Mouse (Mus musculus): ENCODE results near the gene Pak1.

Gene Pak1

DNA sequence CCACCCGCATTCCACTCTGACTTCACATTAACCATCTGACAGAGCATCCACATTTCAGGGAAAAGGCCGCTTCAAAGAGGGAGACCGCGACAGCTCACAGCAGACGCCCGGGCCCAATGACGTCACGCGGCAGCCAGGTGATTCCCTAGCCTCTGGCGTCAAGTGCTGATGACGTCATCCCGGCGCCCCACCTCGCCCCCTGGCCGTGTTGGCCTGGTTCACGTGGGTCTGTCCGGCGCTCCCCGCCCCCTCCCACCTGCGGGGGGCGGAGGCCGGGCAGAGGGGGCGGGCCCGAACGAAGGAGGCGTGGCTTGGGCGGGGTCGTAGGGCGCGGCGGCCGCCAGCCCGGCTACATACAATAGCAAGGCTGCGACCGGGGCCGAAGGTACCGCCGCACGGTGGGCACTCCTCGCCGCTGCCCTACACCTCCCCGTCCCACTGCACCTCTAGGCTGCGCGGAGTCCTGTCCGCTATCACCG is at the start of gene Pak1:
TSS of gene Pak1 (plus strand) at position 352 of the 479 bp plus-strand sequence.
- DNase-seq (ENCODE audit: low spot score in 2 of 2): peak; percentile 69 to 77

DNA sequence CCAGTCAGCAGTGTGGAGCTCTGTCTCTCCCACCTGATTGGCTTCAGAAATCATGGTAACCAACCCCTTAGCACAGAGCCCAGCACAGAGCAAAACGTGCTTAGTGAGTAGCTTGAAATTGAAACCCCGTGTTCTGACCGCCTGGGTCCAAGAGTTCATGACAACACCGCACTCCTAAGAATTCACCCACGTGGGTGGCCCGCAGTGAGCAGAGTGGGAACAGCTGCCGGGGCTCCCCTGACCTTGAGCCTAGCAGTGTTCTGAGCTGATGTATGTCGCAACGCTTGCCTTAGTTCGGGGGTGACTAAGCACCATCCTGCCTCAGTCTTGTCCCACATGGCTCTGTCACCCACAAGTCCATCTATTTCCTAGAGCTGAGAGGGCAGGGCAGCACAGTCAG is 47.4 kb upstream of the Pak1 start:
- no peak for DNase-seq (ENCODE audit: low spot score in 2 of 2)

DNA sequence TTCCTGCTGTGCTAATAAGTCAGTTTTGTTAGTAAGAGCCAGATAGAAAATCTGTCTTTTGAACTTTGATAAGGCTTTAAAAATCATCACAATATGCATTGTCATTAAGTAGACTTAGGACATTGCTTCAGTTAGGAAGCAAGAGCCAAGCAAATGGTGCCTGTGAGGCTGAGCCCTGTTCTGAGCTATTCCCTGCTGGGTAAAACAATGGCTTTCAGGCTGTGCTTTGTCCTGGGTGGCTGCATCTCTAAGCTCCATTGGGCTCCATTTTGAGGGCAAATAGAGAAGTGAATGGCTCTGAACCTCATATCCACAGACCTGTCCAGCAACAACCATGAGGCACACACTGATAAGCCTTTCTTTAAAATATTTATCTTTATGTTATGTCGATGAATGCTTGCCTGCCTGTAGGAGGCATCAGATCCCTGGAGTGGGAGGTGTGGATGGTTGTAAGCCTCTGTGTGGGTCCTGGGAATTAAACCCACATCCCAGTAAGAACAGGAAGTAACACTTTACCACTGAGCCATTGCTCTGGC is 46.5 kb upstream of the Pak1 start:
- DNase-seq (ENCODE audit: low spot score in 2 of 2): no peak

GRCm38 (mm10) chr7:97745299-97745698 is 43.0 kb upstream of the Pak1 start:
- DNase-seq (ENCODE audit: low spot score in 2 of 2): no peak

DNA sequence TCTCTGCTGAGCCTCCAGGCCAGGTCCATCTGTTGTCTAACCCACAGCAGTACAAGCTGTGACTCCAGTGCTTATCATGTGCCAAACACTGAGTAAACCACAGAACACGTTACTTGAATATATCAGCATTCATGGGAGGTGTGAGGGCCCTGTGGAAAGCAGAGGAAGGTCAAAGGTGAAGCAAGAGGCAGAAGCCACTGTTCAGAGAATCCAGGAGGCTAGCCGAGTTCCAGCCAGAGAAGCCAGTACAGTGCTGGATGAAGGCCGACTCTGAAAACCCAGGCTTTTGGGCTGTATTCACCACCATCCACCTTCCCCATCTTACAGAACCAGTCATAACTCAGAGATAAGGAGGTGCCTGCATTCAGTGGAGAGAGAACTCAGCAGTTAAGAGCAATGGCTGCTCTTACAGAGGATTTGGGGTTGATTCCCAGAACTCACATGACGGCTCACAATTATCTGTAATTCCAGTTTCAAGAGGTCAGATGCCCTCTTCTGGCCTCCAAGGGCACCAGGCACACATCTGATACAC is 41.1 kb upstream of the Pak1 start:
- no peak for DNase-seq (ENCODE audit: low spot score in 2 of 2)

- peak; percentile 79 to 87 for DNase-seq (ENCODE audit: low spot score in 2 of 2)
Observed at GRCm38 (mm10) chr7:97747787-97748497, 40.4 kb upstream of the Pak1 start.

DNA sequence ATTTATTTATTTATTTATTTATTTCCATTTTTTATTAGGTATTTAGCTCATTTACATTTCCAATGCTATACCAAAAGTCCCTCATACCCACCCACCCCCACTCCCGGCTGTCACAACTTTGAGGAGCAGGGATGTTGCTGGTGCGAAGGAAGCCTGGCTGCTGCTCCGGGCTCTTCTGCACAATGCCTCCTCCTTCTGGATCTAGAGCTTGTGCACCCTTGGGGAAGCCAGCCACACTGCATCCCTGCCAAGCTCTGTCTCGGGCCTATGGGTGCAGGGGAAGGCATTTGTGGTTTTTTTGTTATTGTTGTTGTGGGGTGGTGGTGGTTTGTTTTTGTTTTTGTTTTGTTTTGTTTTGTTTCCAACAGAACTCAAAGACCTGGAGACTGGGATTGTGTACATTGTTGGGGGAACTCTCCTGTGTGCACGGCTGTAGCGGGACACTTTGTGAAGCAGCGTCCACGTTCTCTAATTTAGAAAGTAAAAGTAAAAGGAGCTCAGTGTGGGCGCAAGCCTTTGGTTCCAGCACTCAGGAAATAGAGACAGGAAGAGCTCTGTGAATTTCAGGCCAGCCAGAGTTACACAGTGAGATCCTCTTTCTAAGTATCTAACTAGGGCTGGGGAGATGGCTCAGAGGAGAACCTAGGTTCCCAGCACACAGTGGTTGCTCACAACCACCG is 39.7 kb upstream of the Pak1 start:
- no peak for DNase-seq (ENCODE audit: low spot score in 2 of 2)

GRCm38 (mm10) chr7:97749207-97750190 is 38.8 kb upstream of the Pak1 start:
- no peak for DNase-seq (ENCODE audit: low spot score in 2 of 2)

GRCm38 (mm10) chr7:97756967-97757881 is 31.1 kb upstream of the Pak1 start:
- DNase-seq (ENCODE audit: low spot score in 2 of 2): no peak

DNA sequence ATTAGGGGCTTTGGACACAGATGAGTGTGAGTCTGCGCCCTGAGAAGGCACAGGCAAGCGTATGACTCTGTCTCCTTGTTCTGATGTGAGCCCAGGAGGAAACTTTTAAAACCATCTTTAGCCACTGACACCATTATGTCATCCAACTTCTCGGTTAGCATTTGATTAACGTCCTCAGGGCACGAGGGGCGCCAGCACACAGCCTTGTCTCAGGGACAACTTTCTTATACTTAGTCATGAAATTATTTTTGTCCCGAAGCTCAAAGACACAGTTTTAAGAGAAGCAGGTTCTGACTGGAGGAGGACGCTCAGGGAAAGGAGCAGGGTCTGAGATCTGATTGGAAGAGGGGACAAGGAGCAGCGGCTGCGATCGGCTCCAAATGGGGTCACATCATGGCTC is 23.8 kb upstream of the Pak1 start:
- no peak for DNase-seq (ENCODE audit: low spot score in 2 of 2)

DNA sequence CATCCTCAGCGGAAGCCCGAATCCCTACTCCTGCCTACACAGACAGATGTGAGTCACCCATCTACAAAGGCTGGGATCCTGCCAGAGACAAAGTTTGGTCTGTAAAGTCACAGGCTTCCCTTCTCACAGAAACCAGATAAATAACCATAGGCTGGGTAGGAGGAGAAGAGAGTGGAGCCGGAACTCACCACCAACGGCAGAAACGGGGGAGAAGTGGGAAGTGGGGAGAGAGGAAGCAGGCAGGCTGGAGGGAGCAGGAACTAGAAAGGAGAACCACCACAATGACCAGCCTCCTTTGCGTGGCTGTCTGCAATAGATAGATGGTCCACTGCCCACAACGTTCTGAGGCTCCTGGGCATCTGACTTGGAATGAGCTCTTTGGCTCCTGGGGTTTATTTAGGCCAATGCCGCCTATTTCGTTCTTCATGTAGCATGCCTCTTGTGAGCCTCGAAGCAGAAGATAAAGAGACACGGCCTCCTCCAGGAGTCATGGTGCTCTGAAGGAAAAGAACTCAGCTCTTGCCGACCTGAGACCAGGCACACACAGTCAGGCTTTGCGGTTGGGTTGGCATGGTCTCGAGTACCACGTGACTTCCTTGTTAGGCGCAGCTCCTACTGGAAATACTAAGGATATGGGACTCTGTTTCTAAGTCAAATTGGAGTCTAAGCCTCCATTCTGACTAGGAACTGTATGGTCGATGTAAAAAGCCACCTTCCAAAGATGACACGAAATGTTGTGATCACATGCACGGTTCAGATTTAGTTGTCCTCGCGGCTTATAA is 23.0 kb upstream of the Pak1 start:
- DNase-seq (ENCODE audit: low spot score in 2 of 2): no peak

GRCm38 (mm10) chr7:97765963-97766347 is 22.4 kb upstream of the Pak1 start:
- DNase-seq (ENCODE audit: low spot score in 2 of 2): no peak

DNA sequence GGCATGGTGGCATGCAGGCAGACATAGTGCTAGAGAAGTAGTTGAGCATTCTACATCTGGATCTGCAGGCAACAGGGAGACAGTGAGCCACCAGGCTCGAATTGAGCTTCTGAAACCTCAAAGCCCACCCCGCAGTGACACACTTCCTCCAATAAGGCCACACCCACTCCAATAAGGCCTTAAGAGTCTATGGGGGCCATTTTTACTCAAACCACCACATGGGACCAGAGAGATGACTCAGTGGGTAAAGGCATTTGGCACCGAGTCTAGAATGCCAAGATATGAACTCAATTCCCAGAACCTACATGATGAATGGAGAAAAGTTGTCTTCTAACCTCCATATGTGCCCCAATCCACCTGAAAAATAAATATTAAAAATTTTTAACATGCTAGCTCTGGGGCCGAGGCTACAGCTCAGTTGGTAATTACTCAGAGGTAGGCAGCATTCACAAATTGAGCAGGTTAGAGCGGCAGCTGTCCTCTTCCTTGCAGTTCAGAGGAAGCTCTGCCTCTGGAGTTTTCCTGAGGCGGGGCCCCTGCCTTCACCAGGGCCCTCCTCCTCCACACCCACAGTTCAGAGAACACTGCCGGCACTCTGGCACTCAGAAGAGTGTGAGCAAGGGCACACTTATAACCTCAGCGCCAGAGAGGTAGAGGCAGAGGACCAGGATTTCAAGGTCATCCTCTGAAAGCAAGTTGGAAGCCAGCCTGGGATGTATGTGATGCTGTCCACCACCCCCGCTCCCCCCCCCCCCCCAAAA is 21.8 kb upstream of the Pak1 start:
- no peak for DNase-seq (ENCODE audit: low spot score in 2 of 2)

- DNase-seq (ENCODE audit: low spot score in 2 of 2): peak in 1 of 2 experiments; percentile 22
Observed at GRCm38 (mm10) chr7:97767841-97768240, 20.5 kb upstream of the Pak1 start.

- DNase-seq (ENCODE audit: low spot score in 2 of 2): peak in 1 of 2 experiments; percentile 16
Observed at GRCm38 (mm10) chr7:97769020-97769419, 19.3 kb upstream of the Pak1 start.

DNA sequence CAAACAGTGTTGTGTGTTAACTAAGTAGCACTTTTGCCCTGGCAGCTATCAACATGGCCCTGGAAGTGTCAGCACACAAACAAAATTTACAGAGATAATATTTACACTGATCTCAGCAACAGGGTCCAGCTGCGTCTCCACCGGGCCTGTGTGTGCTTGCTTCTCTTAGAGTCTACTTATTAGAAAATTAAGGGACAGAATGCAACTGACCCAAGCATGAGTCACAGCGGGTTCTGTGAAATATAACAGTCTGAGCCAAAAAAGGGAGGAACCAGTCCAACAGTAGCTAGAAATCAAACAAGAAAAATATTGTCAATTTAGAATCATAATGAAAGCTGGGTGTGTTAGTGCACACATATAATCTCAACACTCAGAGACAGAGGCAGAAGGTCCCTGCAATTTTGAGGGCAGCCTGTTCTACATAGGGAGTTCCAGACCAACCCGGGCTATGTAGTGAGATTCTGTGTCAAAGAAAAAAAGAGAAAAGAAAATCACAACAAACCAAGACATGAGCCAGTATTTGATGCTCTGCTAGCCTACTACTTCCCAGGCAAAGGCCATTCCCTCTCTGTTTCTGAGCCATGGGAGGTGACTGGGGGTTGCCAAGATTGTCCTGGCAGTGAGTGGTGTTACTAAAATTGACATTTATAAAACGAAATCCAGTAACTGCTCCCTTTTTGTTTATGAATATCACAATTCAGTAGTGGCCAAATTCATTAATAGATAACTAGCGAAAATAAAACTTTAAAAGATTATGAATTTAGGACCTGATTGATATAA is 17.3 kb upstream of the Pak1 start:
- DNase-seq (ENCODE audit: low spot score in 2 of 2): no peak

DNA sequence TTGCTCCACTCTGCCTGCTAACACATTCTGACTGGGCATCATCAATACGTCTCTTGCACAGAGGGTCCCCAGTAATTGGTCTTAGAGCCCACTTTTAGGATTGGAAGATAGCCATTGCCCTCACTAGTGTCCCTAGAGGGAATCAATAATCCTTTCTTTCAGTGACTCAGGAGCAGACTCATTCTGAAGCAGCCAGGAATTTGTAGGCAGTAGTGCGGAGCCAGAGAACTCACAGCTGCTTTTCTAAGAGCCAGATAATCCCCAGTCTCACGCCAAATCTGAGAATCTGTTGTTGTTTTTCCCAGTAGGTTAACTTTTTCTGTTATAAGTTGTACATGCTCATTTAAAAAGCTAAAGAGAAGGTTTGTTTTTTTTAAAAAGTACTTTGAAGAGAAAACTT is 13.0 kb upstream of the Pak1 start:
- DNase-seq (ENCODE audit: low spot score in 2 of 2): no peak

- DNase-seq (ENCODE audit: low spot score in 2 of 2): no peak
Observed at GRCm38 (mm10) chr7:97775923-97776322, 12.4 kb upstream of the Pak1 start.
